Mouse (Mus musculus): ENCODE measurements around the gene Gm3633. TPM values are rescaled to one million over a fixed set of nuclear protein-coding genes. Genes with fewer than 3 reads are reported as not detected.
"Not testable (repeated sequence)": the region's sequence is repeated elsewhere in the genome, so short reads cannot be mapped to it uniquely, and the experiment has no call there.

Gene Gm3633
- not detected in 2 replicates for polyA plus RNA-seq (2012; rRNA removed)

- WGBS = 67% methylated on average over 1 of the region's 2 CpGs
- DNase-seq; H3K4me3 ChIP-seq (replicated peaks; ENCODE audit: extremely low read depth, low read depth, low read length); H3K4me1 ChIP-seq (ENCODE audit: control insufficient read depth, insufficient read depth, low read length): not testable (repeated sequence)
These were observed at the start of gene Gm3633 for GRCm38 (mm10) chr14:42641817-42642216. Gene Gm3633, minus strand, starts transcription at chr14:42641917.

DNA sequence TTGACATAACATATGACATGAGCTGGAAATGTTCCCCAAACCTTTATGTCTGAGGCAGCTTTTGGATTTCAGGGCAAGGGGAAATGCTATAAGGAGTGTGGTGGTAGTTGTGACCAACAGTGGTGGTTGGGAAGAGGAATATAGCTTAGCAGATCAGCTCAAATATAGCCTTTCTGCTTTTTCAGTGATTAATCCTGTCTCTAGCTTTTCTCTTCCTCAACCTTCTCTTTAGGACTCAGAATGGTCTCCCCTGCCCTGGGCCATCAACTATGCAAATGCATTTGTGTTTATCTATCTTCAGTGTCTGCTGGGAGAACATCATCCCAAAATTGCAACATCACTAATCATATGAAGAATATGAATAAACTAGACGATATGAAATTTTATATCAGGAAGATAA, 13.9 kb upstream of the Gm3633 start, which contains the start of gene Gm10378:
Gene Gm10378 (plus strand): TSS at position 301 of the 400 bp plus-strand sequence.
- DNase-seq = not testable (repeated sequence)

DNA sequence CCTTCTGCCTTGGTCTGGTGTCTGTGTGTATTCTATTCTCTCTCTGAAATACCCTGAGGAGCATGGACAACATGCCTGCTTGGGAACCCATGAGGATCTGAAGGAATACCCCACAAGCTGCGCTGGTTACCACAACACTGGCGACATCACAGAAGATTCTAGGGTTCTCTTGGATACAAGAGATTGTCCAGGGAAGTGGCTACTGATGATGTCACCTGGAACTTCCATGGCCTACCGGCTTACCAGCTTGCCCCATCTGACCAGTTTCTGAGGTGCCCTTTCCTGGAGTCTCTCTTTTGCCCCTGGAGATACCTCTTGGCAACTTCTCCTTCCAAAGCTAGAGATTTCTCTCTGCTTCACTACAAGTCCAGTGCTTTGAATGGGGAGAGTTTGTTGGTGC, 41.9 kb downstream of the Gm3633 start, which contains the start of gene Gm17124:
Gene Gm17124 (minus strand): TSS at position 101 of the 400 bp plus-strand sequence.
- WGBS = no CpG with 5 or more reads among the region's 3 CpGs
- not testable (repeated sequence) for DNase-seq; H3K4me1 ChIP-seq (ENCODE audit: control insufficient read depth, insufficient read depth, low read length); H3K4me3 ChIP-seq (replicated peaks; ENCODE audit: extremely low read depth, low read depth, low read length)

More for the DNA sequence above, 13.9 kb upstream of the Gm3633 start, which contains the start of gene Gm10378:
- no CpG with 5 or more reads among the region's 1 CpGs for WGBS
- not testable (repeated sequence) for H3K4me1 ChIP-seq (ENCODE audit: control insufficient read depth, insufficient read depth, low read length); H3K4me3 ChIP-seq (replicated peaks; ENCODE audit: extremely low read depth, low read depth, low read length)

Other genes with a start within 250 kb of the Gm3633 start
- not detected in 2 replicates for gene Gm8005, start 202.2 kb downstream of the Gm3633 start, polyA plus RNA-seq (2012; rRNA removed)
- gene Gm8011, start 178.0 kb downstream of the Gm3633 start, polyA plus RNA-seq (2012; rRNA removed) = not detected in 2 replicates
- gene Gm8020, start 139.6 kb downstream of the Gm3633 start, polyA plus RNA-seq (2012; rRNA removed) = not detected in 2 replicates
- gene Gm8024, start 117.6 kb downstream of the Gm3633 start, polyA plus RNA-seq (2012; rRNA removed) = not detected in 2 replicates
- gene Gm17124, start 42.0 kb downstream of the Gm3633 start, polyA plus RNA-seq (2012; rRNA removed) = not detected in 2 replicates
- gene Gm10378, start 14.0 kb upstream of the Gm3633 start, polyA plus RNA-seq (2012; rRNA removed) = not detected in 2 replicates
- gene Gm3015, start 126.9 kb upstream of the Gm3633 start, polyA plus RNA-seq (2012; rRNA removed) = not detected in 2 replicates
- not detected in 2 replicates for gene Gm10377, start 156.1 kb upstream of the Gm3633 start, polyA plus RNA-seq (2012; rRNA removed)
- not detected in 2 replicates for gene Gm21977, start 211.6 kb upstream of the Gm3633 start, polyA plus RNA-seq (2012; rRNA removed)

Data from lung, adult 2 months (tissue).